Mouse (Mus musculus) frontal cortex, postnatal 36 days (tissue): ENCODE data around the gene Timm10.
A peak's percentile ranks its signal among the peaks of the same experiment; 100 is the strongest.

Source experiments
- DNase-seq, 2 experiments: peaks; one replicate each; pipeline ENCODE4 v3.0.0; 2022; ENCODE audit warnings: low spot score in 2 of 2

Gene Timm10

GRCm38 (mm10) chr2:84859991-84860780 lies 33.4 kb downstream of the Timm10 start:
- DNase-seq, result no peak

GRCm38 (mm10) chr2:84861430-84861829 lies 34.6 kb downstream of the Timm10 start:
- DNase-seq, result no peak

GRCm38 (mm10) chr2:84862231-84862630 lies 35.4 kb downstream of the Timm10 start:
- DNase-seq, result no peak

GRCm38 (mm10) chr2:84865616-84866571 lies 39.1 kb downstream of the Timm10 start:
- no peak for DNase-seq

GRCm38 (mm10) chr2:84868521-84868943 lies 41.7 kb downstream of the Timm10 start:
- peak in 1 of 2 experiments; percentile 81 for DNase-seq

GRCm38 (mm10) chr2:84868977-84869376 lies 42.2 kb downstream of the Timm10 start:
- DNase-seq, result no peak

GRCm38 (mm10) chr2:84870623-84871160 lies 43.9 kb downstream of the Timm10 start:
- no peak for DNase-seq

GRCm38 (mm10) chr2:84872105-84872716 lies 45.4 kb downstream of the Timm10 start:
- no peak for DNase-seq

GRCm38 (mm10) chr2:84875842-84876241 lies 49.0 kb downstream of the Timm10 start:
- DNase-seq, result no peak
